Mouse (Mus musculus) ES-E14 (cell line): ENCODE results near the gene Ralgds. TPM values are rescaled to one million over a fixed set of nuclear protein-coding genes. Genes with fewer than 3 reads are reported as not detected.

ENCODE experiments used
- DNase-seq: peaks from one replicate; pipeline ENCODE4 v3.0.0-alpha.2; 2013; ENCODE audit warnings: low read depth, low spot score
- H3K27ac ChIP-seq: 2 replicates; pipeline ENCODE4 v1.5.1; 2012; ENCODE audit warnings: low read depth, mild to moderate bottlenecking, low read length, moderate library complexity, mixed read lengths; ENCODE audit not compliant: poor library complexity, insufficient read depth, severe bottlenecking
- H3K36me3 ChIP-seq: 2 replicates; pipeline ENCODE4 v1.6.1; 2012; ENCODE audit warnings: mild to moderate bottlenecking, low read length, moderate library complexity, mixed read lengths; ENCODE audit not compliant: control insufficient read depth, poor library complexity, insufficient read depth, severe bottlenecking
- H3K4me1 ChIP-seq, 2 experiments: fragments of 150-350 bp in 1 of 2; sonication (generic) in 1 of 2; 2 replicates each; pipeline ENCODE4 v1.6.1; 2012; ENCODE audit warnings: low read length in 2 of 2, mild to moderate bottlenecking in 1 of 2, mixed read lengths in 1 of 2; ENCODE audit not compliant: control insufficient read depth in 2 of 2, insufficient read depth in 2 of 2, poor library complexity in 1 of 2
- H3K4me3 ChIP-seq, 2 experiments: fragments of 150-350 bp in 1 of 2; sonication (generic) in 1 of 2; 2 replicates each; pipeline ENCODE4 v1.5.1; 2012; ENCODE audit warnings: low read length in 2 of 2, low read depth in 1 of 2, mild to moderate bottlenecking in 1 of 2, mixed read lengths in 1 of 2; ENCODE audit not compliant: insufficient read depth in 1 of 2, poor library complexity in 1 of 2, severe bottlenecking in 1 of 2
- H3K9ac ChIP-seq: 2 replicates; pipeline ENCODE4 v1.6.1; 2012; ENCODE audit warnings: low read depth, mild to moderate bottlenecking, low read length, mixed read lengths; ENCODE audit not compliant: poor library complexity, insufficient read depth, severe bottlenecking
- H3K9me3 ChIP-seq: fragments of 150-350 bp; sonication (generic); 2 replicates; pipeline ENCODE4 v1.6.1; 2012; ENCODE audit warnings: low read depth, mild to moderate bottlenecking, low read length; ENCODE audit not compliant: control insufficient read depth, insufficient read depth
- CHD2 ChIP-seq: IDR thresholded peaks from 2 replicates; pipeline ENCODE4 v1.6.1; 2014; ENCODE audit warnings: mild to moderate bottlenecking, low read depth, low read length, inconsistent platforms
- HCFC1 ChIP-seq: IDR thresholded peaks from 2 replicates; pipeline ENCODE4 v1.6.1; 2012; ENCODE audit warnings: low read length, inconsistent platforms, borderline replicate concordance; ENCODE audit not compliant: insufficient read depth
- MAFK ChIP-seq: IDR thresholded peaks from 2 replicates; pipeline ENCODE4 v1.6.1; 2014; ENCODE audit warnings: mild to moderate bottlenecking, low read depth, low read length, inconsistent platforms; ENCODE audit not compliant: insufficient read depth
- ZC3H11A ChIP-seq: IDR thresholded peaks from 2 replicates; pipeline ENCODE4 v1.6.1; 2012; ENCODE audit warnings: low read depth, mild to moderate bottlenecking, inconsistent platforms, low read length, borderline replicate concordance
- ZNF384 ChIP-seq: IDR thresholded peaks from 2 replicates; pipeline ENCODE4 v1.6.1; 2012; ENCODE audit warnings: low read depth, low read length, inconsistent platforms
- in situ Hi-C, 2 experiments: fragments of 600-800 bp; cut with MboI; formaldehyde crosslinking; loops; one replicate each; pipeline ENCODE4 v1.15.1; 2025; ENCODE audit warnings: low sequenced_read_pairs in 2 of 2, inconsistent platforms in 1 of 2; ENCODE audit not compliant: unreplicated experiment in 2 of 2
- total RNA-seq: library from RNA; depleted of rRNA; stranded (reverse); fragments of 300-350 nt; gene quantifications from 2 replicates; pipeline ENCODE4 v1.2.3, GENCODE M21; 2012

Gene Ralgds
- total RNA-seq, 1 experiment: 18.2 TPM

DNA sequence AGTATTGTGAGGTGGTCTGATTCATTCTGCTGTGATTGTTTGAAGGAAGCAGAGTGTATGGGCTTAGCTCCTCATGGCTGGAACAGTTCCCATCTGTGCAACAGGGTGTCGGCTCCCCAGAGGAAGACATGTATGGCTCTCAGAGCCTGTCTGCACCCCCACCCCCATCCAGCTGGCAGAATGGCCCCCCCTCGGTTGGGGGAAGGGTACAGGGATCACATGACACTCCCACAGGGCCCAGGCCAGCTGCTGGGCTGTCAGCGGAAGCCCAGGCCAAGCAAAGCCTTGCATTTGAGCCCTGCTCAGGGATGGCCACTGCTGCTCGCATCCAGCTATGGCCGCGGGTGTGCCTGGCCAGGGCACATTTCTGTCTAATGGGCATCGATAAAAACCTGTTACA lies 26.3 kb downstream of the Ralgds start:
- Histone ChIP-seq H3K27ac (no peak overlapping the region), H3K4me1 (peaks cover 0 to 7% of the 10 kb centered on the region in 2 experiments; a peak in 1 of 4 replicates), H3K9me3 (no peaks in the 10 kb centered on the region), H3K9ac (no peak overlapping the region), H3K36me3 (peaks cover 3% of the 10 kb centered on the region; the same call in 1 of the 2 replicates), H3K4me3 (no peak overlapping the region)
- in situ Hi-C loops: no loop called here
- no peak for DNase-seq
- TF ChIP-seq ZC3H11A: no peak
- TF ChIP-seq ZNF384: no peak

DNA sequence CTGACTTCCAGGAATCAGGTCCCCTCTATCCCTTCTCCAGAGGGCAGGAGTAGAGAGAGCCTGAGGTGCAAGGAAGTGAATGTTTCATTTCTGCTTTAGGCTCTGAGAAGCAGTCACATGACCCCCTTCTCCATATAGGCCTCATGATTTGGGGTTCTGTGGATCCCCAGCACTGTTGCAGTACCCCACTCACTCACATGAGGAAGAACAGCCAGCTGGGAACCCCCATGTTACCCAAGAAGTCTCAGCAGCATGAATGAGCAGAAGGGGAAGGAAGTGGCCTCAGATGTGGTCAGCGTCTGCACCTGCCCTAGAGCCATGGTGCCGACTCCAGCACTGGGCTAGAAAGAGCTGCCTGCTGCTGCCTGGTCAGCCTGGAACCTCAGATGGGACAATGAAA lies 27.0 kb downstream of the Ralgds start:
- Histone ChIP-seq H3K27ac (no peak overlapping the region), H3K36me3 (peaks cover 8% of the 10 kb centered on the region; the same call in 1 of the 2 replicates), H3K4me3 (no peak overlapping the region), H3K9me3 (no peaks in the 10 kb centered on the region), H3K4me1 (peaks cover 0 to 7% of the 10 kb centered on the region in 2 experiments; a peak in 1 of 4 replicates), H3K9ac (no peak overlapping the region)
- no peak for TF ChIP-seq ZNF384
- no peak for TF ChIP-seq CHD2
- no peak for DNase-seq
- in situ Hi-C loops: no loop called here

DNA sequence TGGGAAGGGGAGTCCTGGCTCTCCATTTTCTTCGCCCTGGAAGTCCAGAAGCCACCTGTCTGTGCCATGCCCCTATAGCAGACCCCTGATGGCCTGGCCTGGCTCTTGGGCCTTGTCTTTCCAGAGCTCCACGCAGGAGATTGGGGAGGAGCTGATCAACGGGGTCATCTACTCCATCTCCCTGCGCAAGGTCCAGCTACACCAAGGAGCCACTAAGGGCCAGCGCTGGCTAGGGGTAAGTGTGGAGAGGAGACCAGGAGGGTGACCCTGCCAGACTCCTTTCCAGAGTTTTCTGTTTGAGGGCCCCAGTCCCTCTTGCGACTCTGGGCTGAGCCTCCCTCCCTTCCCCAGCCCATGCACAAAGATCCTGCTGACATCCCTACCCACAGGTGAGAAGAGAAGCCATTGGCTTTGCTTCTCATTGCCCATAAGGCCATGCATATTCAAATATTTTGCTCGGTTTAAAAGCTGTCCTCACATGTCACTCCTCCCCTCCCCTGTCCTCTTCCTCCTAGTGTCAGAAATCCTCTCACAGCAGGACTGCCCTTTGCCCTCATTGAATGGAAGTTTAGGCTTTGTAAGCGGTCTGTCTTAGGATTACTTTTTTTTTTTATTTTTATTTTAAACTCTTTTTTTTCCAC lies 27.8 kb downstream of the Ralgds start:
- Histone ChIP-seq H3K9me3 (no peaks in the 10 kb centered on the region), H3K9ac (no peak overlapping the region), H3K4me3 (no peak overlapping the region), H3K27ac (no peak overlapping the region), H3K36me3 (peaks cover 11% of the 10 kb centered on the region; the same call in 1 of the 2 replicates), H3K4me1 (peaks cover 0 to 7% of the 10 kb centered on the region in 2 experiments; a peak in 1 of 4 replicates)
- no peak for DNase-seq
- no peak for TF ChIP-seq CHD2
- no peak for TF ChIP-seq MAFK
- TF ChIP-seq ZC3H11A: no peak
- no peak for TF ChIP-seq ZNF384
- TF ChIP-seq HCFC1: no peak
- in situ Hi-C loops: no loop called here

DNA sequence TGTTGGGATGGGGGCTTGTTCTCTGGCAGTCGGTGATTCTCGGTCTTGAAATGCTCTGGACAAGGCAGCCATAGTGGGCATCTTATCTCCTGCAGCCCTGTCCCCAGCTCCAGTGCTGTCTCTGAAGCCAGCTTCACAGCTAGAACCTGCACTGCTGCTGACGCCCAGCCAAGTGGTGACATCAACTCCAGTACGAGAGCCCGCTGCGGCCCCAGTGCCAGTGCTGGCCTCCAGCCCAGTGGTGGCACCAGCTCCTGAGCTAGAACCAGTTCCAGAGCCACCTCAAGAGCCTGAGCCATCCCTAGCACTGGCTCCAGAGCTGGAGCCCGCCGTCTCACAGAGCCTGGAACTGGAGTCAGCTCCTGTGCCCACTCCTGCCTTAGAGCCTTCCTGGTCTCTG lies 31.0 kb downstream of the Ralgds start:
- Histone ChIP-seq H3K9ac (no peak overlapping the region), H3K4me1 (0 out of 4 replicates have a peak, but pooled peaks cover 0 to 4% of the 10 kb centered on the region in 2 experiments), H3K4me3 (no peak overlapping the region), H3K9me3 (no peaks in the 10 kb centered on the region), H3K36me3 (peaks cover 27% of the 10 kb centered on the region), H3K27ac (no peak overlapping the region)
- DNase-seq: no peak
- TF ChIP-seq MAFK: no peak
- TF ChIP-seq ZC3H11A: no peak
- in situ Hi-C loops: no loop called here

DNA sequence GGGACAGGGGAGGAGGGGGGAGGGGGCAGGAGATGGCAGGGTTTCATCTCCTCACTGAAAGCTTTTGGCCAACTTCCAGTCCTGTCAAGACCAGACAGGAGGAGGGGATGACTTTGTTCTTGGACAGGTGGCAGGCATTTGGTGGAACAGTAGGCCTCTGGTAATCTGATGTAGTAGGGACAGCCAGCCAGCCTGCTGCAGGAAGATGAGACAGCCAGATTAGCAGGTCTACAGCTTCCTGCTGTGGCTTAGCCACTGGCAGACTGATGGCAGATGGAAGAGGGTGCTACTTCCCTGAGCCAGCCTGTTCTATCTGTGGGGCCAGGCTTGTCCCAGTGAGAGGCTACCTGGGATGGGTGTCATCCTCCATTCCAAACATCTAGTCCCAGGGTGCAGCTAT lies 33.1 kb downstream of the Ralgds start:
- TF ChIP-seq HCFC1: no peak
- TF ChIP-seq ZC3H11A: no peak
- TF ChIP-seq ZNF384: no peak
- no peak for TF ChIP-seq MAFK
- no peak for TF ChIP-seq CHD2
- Histone ChIP-seq H3K4me1 (0 out of 4 replicates have a peak, but pooled peaks cover 0 to 2% of the 10 kb centered on the region in 2 experiments), H3K9ac (no peak overlapping the region), H3K27ac (no peak overlapping the region), H3K4me3 (no peak overlapping the region), H3K9me3 (no peaks in the 10 kb centered on the region), H3K36me3 (peaks cover 44% of the 10 kb centered on the region)
- in situ Hi-C loops: no loop called here
- no peak for DNase-seq
